Mouse (Mus musculus): ENCODE measurements at regions not wholly inside any gene's neighbourhood (a gene's known extent, or its start where the extent isn't known, plus 50 kb on each side); places are given as distances from the start of the nearest gene placed in this dataset.

- peak; percentile 87 for ATAC-seq (replicated peaks; ENCODE audit: low read depth, poor library complexity, severe bottlenecking)
Measured at GRCm38 (mm10) chr3:143527274-143527673, 645.5 kb upstream of the Pkn2 start.

- ATAC-seq (replicated peaks; ENCODE audit: low read depth, poor library complexity, severe bottlenecking): no peak
Measured at GRCm38 (mm10) chr3:143512517-143513249, 630.9 kb upstream of the Pkn2 start.

- peak; percentile 69 for ATAC-seq (replicated peaks; ENCODE audit: low read depth, poor library complexity, severe bottlenecking)
Measured at GRCm38 (mm10) chr3:143509531-143509930, 627.7 kb upstream of the Pkn2 start.

GRCm38 (mm10) chr3:143508280-143508679 is 626.5 kb upstream of the Pkn2 start:
- ATAC-seq (replicated peaks; ENCODE audit: low read depth, poor library complexity, severe bottlenecking): peak; percentile 85

- no peak for ATAC-seq (replicated peaks; ENCODE audit: low read depth, poor library complexity, severe bottlenecking)
Measured at GRCm38 (mm10) chr3:143501017-143501416, 619.2 kb upstream of the Pkn2 start.

- no peak for ATAC-seq (replicated peaks; ENCODE audit: low read depth, poor library complexity, severe bottlenecking)
Measured at GRCm38 (mm10) chr3:143495389-143495788, 613.6 kb upstream of the Pkn2 start.

GRCm38 (mm10) chr3:143477916-143478610 is 596.3 kb upstream of the Pkn2 start:
- no peak for ATAC-seq (replicated peaks; ENCODE audit: low read depth, poor library complexity, severe bottlenecking)

- ATAC-seq (replicated peaks; ENCODE audit: low read depth, poor library complexity, severe bottlenecking): no peak
Measured at GRCm38 (mm10) chr3:143475461-143475860, 593.7 kb upstream of the Pkn2 start.

GRCm38 (mm10) chr3:143447005-143447709 is 565.4 kb upstream of the Pkn2 start:
- ATAC-seq (replicated peaks; ENCODE audit: low read depth, poor library complexity, severe bottlenecking): no peak

- no peak for ATAC-seq (replicated peaks; ENCODE audit: low read depth, poor library complexity, severe bottlenecking)
Measured at GRCm38 (mm10) chr3:143417401-143417800, 535.6 kb upstream of the Pkn2 start.

- ATAC-seq (replicated peaks; ENCODE audit: low read depth, poor library complexity, severe bottlenecking): no peak
Measured at GRCm38 (mm10) chr3:143411655-143412054, 529.9 kb upstream of the Pkn2 start.

- no peak for ATAC-seq (replicated peaks; ENCODE audit: low read depth, poor library complexity, severe bottlenecking)
Measured at GRCm38 (mm10) chr3:143398966-143399365, 517.2 kb upstream of the Pkn2 start.

- ATAC-seq (replicated peaks; ENCODE audit: low read depth, poor library complexity, severe bottlenecking): no peak
Measured at GRCm38 (mm10) chr3:143384357-143384756, 502.6 kb upstream of the Pkn2 start.

GRCm38 (mm10) chr3:143379193-143379592 is 497.4 kb upstream of the Pkn2 start:
- peak; percentile 100 for ATAC-seq (replicated peaks; ENCODE audit: low read depth, poor library complexity, severe bottlenecking)

GRCm38 (mm10) chr3:143377446-143377845 is 495.6 kb upstream of the Pkn2 start:
- ATAC-seq (replicated peaks; ENCODE audit: low read depth, poor library complexity, severe bottlenecking): no peak

- no peak for ATAC-seq (replicated peaks; ENCODE audit: low read depth, poor library complexity, severe bottlenecking)
Measured at GRCm38 (mm10) chr3:143375527-143376061, 493.8 kb upstream of the Pkn2 start.

- ATAC-seq (replicated peaks; ENCODE audit: low read depth, poor library complexity, severe bottlenecking): no peak
Measured at GRCm38 (mm10) chr3:143373501-143373900, 491.7 kb upstream of the Pkn2 start.

GRCm38 (mm10) chr3:143369002-143369401 is 487.2 kb upstream of the Pkn2 start:
- ATAC-seq (replicated peaks; ENCODE audit: low read depth, poor library complexity, severe bottlenecking): no peak

- ATAC-seq (replicated peaks; ENCODE audit: low read depth, poor library complexity, severe bottlenecking): no peak
Measured at GRCm38 (mm10) chr3:143340032-143340431, 458.2 kb upstream of the Pkn2 start.

- no peak for ATAC-seq (replicated peaks; ENCODE audit: low read depth, poor library complexity, severe bottlenecking)
Measured at GRCm38 (mm10) chr3:143333339-143333738, 451.5 kb upstream of the Pkn2 start.

- ATAC-seq (replicated peaks; ENCODE audit: low read depth, poor library complexity, severe bottlenecking): no peak
Measured at GRCm38 (mm10) chr3:143328521-143328920, 446.7 kb upstream of the Pkn2 start.

All from common myeloid progenitor, adult 5-6 weeks (primary cell).